Mouse (Mus musculus) liver, postnatal 0 days (tissue): ENCODE results near the gene Gnat2.

Experiments used
- CTCF ChIP-seq: sonication (generic); IDR thresholded peaks from 2 replicates; pipeline ENCODE4 v1.5.1; 2016; ENCODE audit warnings: antibody characterized with exemption, low read depth
- EP300 ChIP-seq: IDR thresholded peaks from 2 replicates; pipeline ENCODE4 v1.6.1; 2016; ENCODE audit warnings: antibody characterized with exemption, low read depth, mild to moderate bottlenecking

DNA sequence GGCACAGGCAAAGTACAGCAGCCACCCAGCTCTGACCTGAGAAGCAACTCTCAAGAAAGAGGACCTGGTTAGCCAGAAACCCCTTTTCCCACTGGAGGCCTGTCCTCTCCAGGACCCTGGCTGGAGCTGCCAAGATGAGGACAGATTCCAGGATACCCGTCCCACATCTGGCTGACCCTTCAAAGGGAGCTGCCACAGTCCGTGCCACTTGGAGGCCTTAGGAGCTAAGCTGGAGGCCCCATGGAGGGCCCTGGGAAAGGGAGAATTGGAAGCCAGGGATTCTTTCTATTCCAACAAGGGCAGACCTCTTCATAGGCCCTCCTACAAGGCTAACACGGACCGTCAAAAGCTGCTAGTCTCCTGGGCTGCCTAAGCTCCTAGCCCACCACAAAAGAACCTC lies 10.9 kb upstream of the Gnat2 start:
- TF ChIP-seq CTCF (no peak), EP300 (no peak)
